Mouse (Mus musculus): Measurements from ENCODE around the gene Pigx.

- no peak for TF ChIP-seq CTCF (conservative IDR thresholded peaks at IDR 0.05; ENCODE audit: insufficient read depth, insufficient read length, low read depth, low read length)
- TF ChIP-seq POLR2A (IDR thresholded peaks at IDR 0.05; ENCODE audit: low read depth, low read length) = no peak
Observed at GRCm38 (mm10) chr16:32116186-32116585, 16.6 kb upstream of the Pigx start.

All from kidney, adult 2 months (tissue).